Mouse (Mus musculus) cerebellum, adult 2 months (tissue): ENCODE results near the gene Rnf2. TPM values are rescaled to one million over a fixed set of nuclear protein-coding genes. Genes with fewer than 3 reads are reported as not detected.
"Not testable (repeated sequence)": the region's sequence is repeated elsewhere in the genome, so short reads cannot be mapped to it uniquely, and the experiment has no call there.

Experiments
- DNase-seq, 2 experiments: peaks; one replicate each; pipeline ENCODE4 v3.0.0; 2021
- H3K27ac ChIP-seq: fragments of 200-500 bp; 2 replicates; pipeline ENCODE4 v1.5.1; 2012; ENCODE audit warnings: low read length, control low read depth, inconsistent platforms; ENCODE audit not compliant: insufficient read depth
- H3K27me3 ChIP-seq: fragments of 200-500 bp; 2 replicates; pipeline ENCODE4 v1.6.1; 2012; ENCODE audit warnings: inconsistent platforms, mild to moderate bottlenecking, low read length, moderate library complexity; ENCODE audit not compliant: control insufficient read depth, insufficient read depth
- H3K4me1 ChIP-seq: fragments of 200-500 bp; 2 replicates; pipeline ENCODE4 v1.6.1; 2011; ENCODE audit warnings: low read length; ENCODE audit not compliant: control insufficient read depth, insufficient read depth
- H3K4me3 ChIP-seq: fragments of 200-500 bp; replicated peaks from 2 replicates; pipeline ENCODE3; 2011; ENCODE audit warnings: mild to moderate bottlenecking, low read depth, low read length, control low read depth; ENCODE audit not compliant: insufficient read depth
- CTCF ChIP-seq: fragments of 200-500 bp; IDR thresholded peaks from 2 replicates; pipeline ENCODE4 v1.5.1; 2011; ENCODE audit warnings: low read depth, mild to moderate bottlenecking, control low read depth, low read length, moderate library complexity, borderline replicate concordance; ENCODE audit not compliant: insufficient read depth
- POLR2A ChIP-seq: fragments of 200-500 bp; IDR thresholded peaks from 2 replicates; pipeline ENCODE4 v1.6.1; 2011; ENCODE audit warnings: low read length, control low read depth, borderline replicate concordance; ENCODE audit not compliant: insufficient read depth
- WGBS: fragments of 180-500 bp; shearing (Covaris S2); methylation state at CpG from one replicate; pipeline ENCODE4 v1.1.7; 2018; 5-methylcytosine and 5-hydroxymethylcytosine counted together
- polyA plus RNA-seq: library from polyadenylated mRNA; depleted of rRNA; stranded (reverse); fragments of >200 nt; gene quantifications from 2 replicates; pipeline ENCODE4 v1.2.3, GENCODE M21; 2012

The Rnf2 gene
- polyA plus RNA-seq, 1 experiment, result 27.3 TPM

GRCm38 (mm10) chr1:151482497-151482896, 18.3 kb downstream of the Rnf2 start:
- TF ChIP-seq CTCF (no peak), POLR2A (no peak)
- H3K4me3 ChIP-seq, result no peak overlapping the region
- WGBS, result 96% methylated on average over 1 of the region's 1 CpGs
- H3K27me3 ChIP-seq, result no peaks in the 10 kb centered on the region
- H3K27ac ChIP-seq, result no peak overlapping the region
- no peak for DNase-seq
- no peaks in the 10 kb centered on the region for H3K4me1 ChIP-seq

- not testable (repeated sequence) for DNase-seq, H3K27me3 ChIP-seq, H3K27ac ChIP-seq, H3K4me3 ChIP-seq, H3K4me1 ChIP-seq
- 94% methylated on average over 8 of the region's 8 CpGs for WGBS
These were observed 28.4 kb downstream of the Rnf2 start for GRCm38 (mm10) chr1:151472386-151472785.

GRCm38 (mm10) chr1:151471429-151471828, 29.3 kb downstream of the Rnf2 start:
- 56% methylated on average over 7 of the region's 7 CpGs for whole genome bisulfite sequencing
- Histone ChIP-seq H3K27ac (no peak overlapping the region), H3K27me3 (no peaks in the 10 kb centered on the region), H3K4me3 (no peak overlapping the region), H3K4me1 (no peaks in the 10 kb centered on the region)
- TF ChIP-seq CTCF (no peak), POLR2A (no peak)
- DNase-seq, result no peak

GRCm38 (mm10) chr1:151466571-151466970, 34.2 kb downstream of the Rnf2 start:
- TF ChIP-seq POLR2A (no peak), CTCF (no peak)
- 39% methylated on average over 4 of the region's 4 CpGs for WGBS
- H3K4me3 ChIP-seq, result no peak overlapping the region
- no peaks in the 10 kb centered on the region for H3K27me3 ChIP-seq
- no peak for DNase-seq
- H3K27ac ChIP-seq, result no peak overlapping the region
- no peaks in the 10 kb centered on the region for H3K4me1 ChIP-seq

GRCm38 (mm10) chr1:151464914-151465313, 35.8 kb downstream of the Rnf2 start:
- 55% methylated on average over 4 of the region's 4 CpGs for WGBS
- no peaks in the 10 kb centered on the region for H3K4me1 ChIP-seq

GRCm38 (mm10) chr1:151461265-151461664, 39.5 kb downstream of the Rnf2 start:
- H3K4me3 ChIP-seq, result no peak overlapping the region
- H3K4me1 ChIP-seq, result no peaks in the 10 kb centered on the region
- H3K27ac ChIP-seq, result no peak overlapping the region
- no peak for DNase-seq
- 78% methylated on average over 9 of the region's 9 CpGs for WGBS
- TF ChIP-seq POLR2A (no peak), CTCF (no peak)
- no peaks in the 10 kb centered on the region for H3K27me3 ChIP-seq

More at GRCm38 (mm10) chr1:151464914-151465313, 35.8 kb downstream of the Rnf2 start:
- TF ChIP-seq CTCF (no peak), POLR2A (no peak)
- Histone ChIP-seq H3K27me3 (no peaks in the 10 kb centered on the region), H3K4me3 (no peak overlapping the region), H3K27ac (no peak overlapping the region)
- DNase-seq, result no peak

GRCm38 (mm10) chr1:151457087-151457486, 43.7 kb downstream of the Rnf2 start:
- TF ChIP-seq CTCF (no peak), POLR2A (no peak)
- no peaks in the 10 kb centered on the region for H3K27me3 ChIP-seq
- 89% methylated on average over 5 of the region's 5 CpGs for WGBS

GRCm38 (mm10) chr1:151451946-151452345, 48.8 kb downstream of the Rnf2 start:
- TF ChIP-seq POLR2A, result no peak
- Histone ChIP-seq H3K4me3 (no peak overlapping the region), H3K4me1 (no peaks in the 10 kb centered on the region), H3K27me3 (no peaks in the 10 kb centered on the region), H3K27ac (no peak overlapping the region)
- no peak for DNase-seq
- 95% methylated on average over 11 of the region's 11 CpGs for WGBS

More at GRCm38 (mm10) chr1:151457087-151457486, 43.7 kb downstream of the Rnf2 start:
- Histone ChIP-seq H3K27ac (no peak overlapping the region), H3K4me1 (no peaks in the 10 kb centered on the region), H3K4me3 (no peak overlapping the region)
- DNase-seq, result no peak

GRCm38 (mm10) chr1:151450851-151451250, 49.9 kb downstream of the Rnf2 start:
- DNase-seq, result no peak
- TF ChIP-seq POLR2A (no peak), CTCF (no peak)
- 97% methylated on average over 1 of the region's 2 CpGs for WGBS
- no peaks in the 10 kb centered on the region for H3K27me3 ChIP-seq
- H3K27ac ChIP-seq, result no peak overlapping the region
- H3K4me1 ChIP-seq, result no peaks in the 10 kb centered on the region
- no peak overlapping the region for H3K4me3 ChIP-seq
